Mouse (Mus musculus): Measurements from ENCODE around the gene Dglucy. TPM values are rescaled to one million over a fixed set of nuclear protein-coding genes. Genes with fewer than 3 reads are reported as not detected.

Dglucy gene
- 11.5 and 12.0 TPM in 2 replicates for polyA plus RNA-seq (2015; fragmentation: Nextera tagmentation; extraction: Ambion mirVana)

GRCm38 (mm10) chr12:100778934-100779865 is at the start of gene Dglucy:
Gene Dglucy (plus strand): TSS chr12:100779057.

GRCm38 (mm10) chr12:100907598-100908297 is 128.9 kb downstream of the Dglucy start, which contains the start of gene Gpr68:
Gene Gpr68 (minus strand): TSS chr12:100908198.

Other genes starting within 250 kb of the Dglucy start
- gene Rps6ka5, start 52.1 kb upstream of the Dglucy start, polyA plus RNA-seq (2015; fragmentation: Nextera tagmentation; extraction: Ambion mirVana): 2.8 and 3.3 TPM in 2 replicates
- gene Gpr68, start 129.1 kb downstream of the Dglucy start, polyA plus RNA-seq (2015; fragmentation: Nextera tagmentation; extraction: Ambion mirVana): 0.45 and 0.47 TPM in 2 replicates
- gene Ccdc88c, start 250.0 kb downstream of the Dglucy start, polyA plus RNA-seq (2015; fragmentation: Nextera tagmentation; extraction: Ambion mirVana): 4.4 and 5.1 TPM in 2 replicates